8 mouse cellular contexts compared by ENCODE assay signal in the genomic region with DNA sequence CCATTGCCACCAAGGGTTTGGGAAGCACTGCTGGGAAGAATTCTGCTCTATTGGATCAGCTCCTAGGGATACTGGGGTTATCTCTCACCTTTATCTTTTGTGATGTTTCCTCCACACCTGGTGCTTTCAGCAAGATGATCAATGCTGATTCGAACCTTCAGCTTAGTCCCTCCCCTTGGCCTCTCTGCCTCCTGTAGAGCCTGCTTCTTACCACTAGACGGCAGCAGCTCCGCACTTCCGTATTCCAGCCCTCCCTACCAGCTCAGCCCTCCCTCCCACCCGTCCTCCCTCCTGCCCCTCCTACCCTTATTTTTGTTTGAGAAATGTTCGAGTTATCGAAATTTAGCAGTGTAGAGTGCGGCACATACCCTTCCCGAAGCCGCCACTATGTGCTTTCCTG. TPM values are rescaled to one million over a fixed set of nuclear protein-coding genes. Genes with fewer than 3 reads are reported as not detected.
A peak's percentile ranks its signal among the peaks of the same experiment; 100 is the strongest.
DNase-seq lines count a peak whose midpoint lies in the region; ATAC-seq lines count a peak whose summit lies in the region.

No protein-coding gene starts in this region.

- intact Hi-C loops in left cerebral cortex, postnatal 36 days (cut with DNase I) = no loop called here

- ATAC-seq in granulocyte monocyte progenitor cell, adult 5-6 weeks (replicated peaks; ENCODE audit: poor library complexity, severe bottlenecking) = 0 out of 2 replicates have a peak, but pooled peaks have one; percentile 37

- peak; percentile 53 for DNase-seq in embryo, embryonic 10.5 days (ENCODE audit: low spot score)
- DNase-seq in embryo, embryonic 11 days = no peak
- peak; percentile 6 for DNase-seq in ovary, postnatal 36 days (ENCODE audit: low spot score)
- no peak for DNase-seq in ovary, postnatal 14 days (ENCODE audit: low spot score)
- DNase-seq in thymus, postnatal 25 days = peak; percentile 38
- DNase-seq in natural killer cell, adult 2 months (ENCODE audit: low spot score in 2 of 2) = no peak
- no peak for DNase-seq in left cerebral cortex, postnatal 36 days (ENCODE audit: low spot score in 2 of 2)

RNA-seq across cellular contexts. Expression of a gene that starts 55.5 kb away (rescaled TPM):
- total RNA-seq in granulocyte monocyte progenitor cell, adult 5-6 weeks (2014; fragmentation: Nextera tagmentation) = not detected in 2 replicates
- 0.22 TPM in 1 of 2 replicates, not detected in the other for total RNA-seq in granulocyte monocyte progenitor cell, adult 5-6 weeks (2017)
- total RNA-seq in left cerebral cortex, postnatal 36 days (2021) = 1 to 10 TPM; 1.9 to 5.3 TPM

Comparison
In these comparisons a context has a peak if more than half of its experiments do, and no peak if none do; other contexts are left out.
1. DNase-seq: peak in embryo, embryonic 10.5 days (single experiment), ovary, postnatal 36 days (single experiment) and thymus, postnatal 25 days (single experiment); none in embryo, embryonic 11 days (single experiment), ovary, postnatal 14 days (single experiment), natural killer cell, adult 2 months (0 of 2) and left cerebral cortex, postnatal 36 days (0 of 2).